Mouse (Mus musculus) CH12.LX (cell line): ENCODE data around the gene Bst1. TPM values are rescaled to one million over a fixed set of nuclear protein-coding genes. Genes with fewer than 3 reads are reported as not detected.

Source experiments
- DNase-seq: peaks from one replicate; pipeline ENCODE4 v3.0.0-alpha.2; 2013; ENCODE audit errors: extremely low read depth
- H3K27ac ChIP-seq: 2 replicates; pipeline ENCODE4 v1.5.1; 2012; ENCODE audit warnings: low read depth, mild to moderate bottlenecking, control low read depth, moderate library complexity; ENCODE audit not compliant: insufficient read depth
- H3K27me3 ChIP-seq: replicated peaks from 2 replicates; pipeline ENCODE3; 2012; ENCODE audit warnings: inconsistent platforms
- H3K36me3 ChIP-seq, 2 experiments: replicated peaks in 1 of 2; 2 replicates each; pipeline versions ENCODE3 to v1.6.1; 2012; ENCODE audit warnings: inconsistent platforms in 1 of 2, low read length in 1 of 2, mild to moderate bottlenecking in 1 of 2, mixed read lengths in 1 of 2, moderate library complexity in 1 of 2; ENCODE audit not compliant: control insufficient read depth in 1 of 2, insufficient read depth in 1 of 2
- H3K4me1 ChIP-seq, 2 experiments: 2 replicates each; pipeline ENCODE4 v1.6.1; 2012; ENCODE audit warnings: inconsistent platforms in 1 of 2, moderate library complexity in 1 of 2; ENCODE audit not compliant: insufficient read depth in 2 of 2, control insufficient read depth in 1 of 2
- H3K4me2 ChIP-seq: 2 replicates; pipeline ENCODE4 v1.6.1; 2012; ENCODE audit warnings: low read depth, mild to moderate bottlenecking, control low read depth; ENCODE audit not compliant: poor library complexity, insufficient read depth, severe bottlenecking
- H3K4me3 ChIP-seq, 3 experiments: fragments of 150-350 bp in 1 of 3; sonication (generic) in 1 of 3; replicated peaks in 1 of 3; 2 replicates each; pipeline versions ENCODE3 to v1.5.1; 2011 to 2012; ENCODE audit warnings: low read depth in 2 of 3, low read length in 2 of 3, mild to moderate bottlenecking in 2 of 3, moderate library complexity in 2 of 3, control low read depth in 1 of 3, improper control_type of control experiment in 1 of 3, inconsistent platforms in 1 of 3, mixed read lengths in 1 of 3; ENCODE audit not compliant: poor library complexity in 1 of 3
- H3K79me2 ChIP-seq: replicated peaks from 2 replicates; pipeline ENCODE4 v1.6.1; 2012; ENCODE audit warnings: mild to moderate bottlenecking, moderate library complexity; ENCODE audit not compliant: control insufficient read depth, poor library complexity, insufficient read depth, severe bottlenecking; ENCODE audit errors: extremely low read depth
- H3K9ac ChIP-seq: 2 replicates; pipeline ENCODE4 v1.6.1; 2012; ENCODE audit warnings: low read depth, mild to moderate bottlenecking, control low read depth, moderate library complexity; ENCODE audit not compliant: insufficient read depth
- H3K9me3 ChIP-seq: replicated peaks from 2 replicates; pipeline ENCODE3; 2012; ENCODE audit warnings: low read length, inconsistent platforms, mixed read lengths
- BHLHE40 ChIP-seq: IDR thresholded peaks from 2 replicates; pipeline ENCODE4 v1.6.1; 2011; ENCODE audit warnings: mild to moderate bottlenecking, low read depth, low read length, improper control_type of control experiment
- CHD1 ChIP-seq: IDR thresholded peaks from 2 replicates; pipeline ENCODE4 v1.6.1; 2012; ENCODE audit warnings: low read depth, low read length, improper control_type of control experiment, inconsistent platforms
- CTCF ChIP-seq, 2 experiments: IDR thresholded peaks in 1 of 2; conservative IDR thresholded peaks in 1 of 2; 2 replicates each; pipeline ENCODE4 v1.5.1; 2011 to 2012; ENCODE audit warnings: low read depth in 2 of 2, low read length in 2 of 2, improper control_type of control experiment in 1 of 2, inconsistent platforms in 1 of 2, mild to moderate bottlenecking in 1 of 2, moderate library complexity in 1 of 2
- ELF1 ChIP-seq: IDR thresholded peaks from 2 replicates; pipeline ENCODE4 v1.6.1; 2014; ENCODE audit warnings: low read depth, mild to moderate bottlenecking, inconsistent platforms, low read length, improper control_type of control experiment
- ETS1 ChIP-seq: conservative IDR thresholded peaks from 2 replicates; pipeline ENCODE4 v1.6.1; 2012; ENCODE audit warnings: low read depth, mild to moderate bottlenecking, inconsistent platforms, low read length, improper control_type of control experiment, moderate library complexity
- GABPA ChIP-seq: IDR thresholded peaks from 2 replicates; pipeline ENCODE4 v1.6.1; 2012; ENCODE audit warnings: low read depth, low read length, improper control_type of control experiment, inconsistent platforms; ENCODE audit not compliant: insufficient replicate concordance
- JUN ChIP-seq: IDR thresholded peaks from 2 replicates; pipeline ENCODE4 v1.6.1; 2011; ENCODE audit warnings: low read depth, mild to moderate bottlenecking, low read length, improper control_type of control experiment, moderate library complexity; ENCODE audit not compliant: insufficient read depth
- JUND ChIP-seq: conservative IDR thresholded peaks from 2 replicates; pipeline ENCODE4 v1.6.1; 2011; ENCODE audit warnings: low read depth, low read length, improper control_type of control experiment
- MAFK ChIP-seq: IDR thresholded peaks from 2 replicates; pipeline ENCODE4 v1.6.1; 2011; ENCODE audit warnings: low read length, improper control_type of control experiment; ENCODE audit not compliant: insufficient replicate concordance
- MAX ChIP-seq: IDR thresholded peaks from 2 replicates; pipeline ENCODE4 v1.6.1; 2011; ENCODE audit warnings: low read length, improper control_type of control experiment
- MAZ ChIP-seq: IDR thresholded peaks from 2 replicates; pipeline ENCODE4 v1.6.1; 2012; ENCODE audit warnings: low read depth, mild to moderate bottlenecking, inconsistent platforms, low read length, improper control_type of control experiment, moderate library complexity
- MEF2A ChIP-seq: IDR thresholded peaks from 2 replicates; pipeline ENCODE4 v1.6.1; 2014; ENCODE audit warnings: low read depth, mild to moderate bottlenecking, inconsistent platforms, low read length, improper control_type of control experiment, borderline replicate concordance
- MXI1 ChIP-seq: IDR thresholded peaks from 2 replicates; pipeline ENCODE4 v1.6.1; 2011; ENCODE audit warnings: mild to moderate bottlenecking, low read depth, low read length, improper control_type of control experiment
- MYC ChIP-seq: IDR thresholded peaks from 2 replicates; pipeline ENCODE4 v1.6.1; 2011; ENCODE audit warnings: low read depth, mild to moderate bottlenecking, improper control_type of control experiment, low read length
- NELFE ChIP-seq: IDR thresholded peaks from 2 replicates; pipeline ENCODE4 v1.6.1; 2011; ENCODE audit warnings: low read depth, low read length, improper control_type of control experiment
- NRF1 ChIP-seq: IDR thresholded peaks from 2 replicates; pipeline ENCODE4 v1.6.1; 2014; ENCODE audit warnings: low read depth, mild to moderate bottlenecking, inconsistent platforms, low read length, improper control_type of control experiment, moderate library complexity
- POLR2AphosphoS2 ChIP-seq: IDR thresholded peaks from 2 replicates; pipeline ENCODE4 v1.6.1; 2011; ENCODE audit warnings: low read depth, low read length, improper control_type of control experiment
- RAD21 ChIP-seq: IDR thresholded peaks from 2 replicates; pipeline ENCODE4 v1.6.1; 2011; ENCODE audit warnings: low read depth, mild to moderate bottlenecking, low read length, improper control_type of control experiment, moderate library complexity
- SIN3A ChIP-seq: IDR thresholded peaks from 2 replicates; pipeline ENCODE4 v1.6.1; 2012; ENCODE audit warnings: low read length, improper control_type of control experiment, inconsistent platforms
- SMC3 ChIP-seq: IDR thresholded peaks from 2 replicates; pipeline ENCODE4 v1.6.1; 2011; ENCODE audit warnings: low read depth, low read length, improper control_type of control experiment
- TCF12 ChIP-seq: IDR thresholded peaks from 2 replicates; pipeline ENCODE4 v1.6.1; 2014; ENCODE audit warnings: low read depth, mild to moderate bottlenecking, inconsistent platforms, low read length, improper control_type of control experiment
- USF2 ChIP-seq: conservative IDR thresholded peaks from 2 replicates; pipeline ENCODE4 v1.6.1; 2011; ENCODE audit warnings: low read depth, low read length, improper control_type of control experiment
- ZKSCAN1 ChIP-seq: IDR thresholded peaks from 2 replicates; pipeline ENCODE4 v1.6.1; 2012; ENCODE audit warnings: low read depth, inconsistent platforms, low read length, improper control_type of control experiment, borderline replicate concordance
- ZMIZ1 ChIP-seq: IDR thresholded peaks from 2 replicates; pipeline ENCODE4 v1.6.1; 2012; ENCODE audit warnings: low read depth, mild to moderate bottlenecking, inconsistent platforms, low read length, improper control_type of control experiment
- ZNF384 ChIP-seq: IDR thresholded peaks from 2 replicates; pipeline ENCODE4 v1.6.1; 2012; ENCODE audit warnings: low read depth, low read length, improper control_type of control experiment, inconsistent platforms
- dilution Hi-C: fragments of 300-500 bp; cut with MboI; formaldehyde crosslinking; loops from 2 replicates; pipeline ENCODE4 v1.14.3; 2020; ENCODE audit warnings: low sequenced_read_pairs; ENCODE audit not compliant: extremely low pct_unique_long_range_greater_than_20kb, extremely low pct_ligation_motif_present
- in situ Hi-C: fragments of 300-500 bp; cut with MboI; formaldehyde crosslinking; loops from 3 replicates; pipeline ENCODE4 v1.14.3; 2019; ENCODE audit warnings: low sequenced_read_pairs, low pct_ligation_motif_present, low pct_unique_long_range_greater_than_20kb, mixed read lengths
- polyA plus RNA-seq: library from polyadenylated mRNA; unstranded; fragments of >175 nt; gene quantifications from 2 replicates; pipeline ENCODE4 v1.2.1, GENCODE M21; 2012; ENCODE audit warnings: low read depth; ENCODE audit not compliant: insufficient read length
- total RNA-seq, 2 experiments: library from RNA; depleted of rRNA; stranded (reverse); fragments of 300-350 nt in 1 of 2; fragments of >200 nt in 1 of 2; gene quantifications; 2 replicates each; pipeline ENCODE4 v1.2.3; 2012 to 2014

Gene Bst1
- total and polyA plus RNA-seq, 3 experiments: 1.9 to 9.9 (median 4.8) TPM

DNA sequence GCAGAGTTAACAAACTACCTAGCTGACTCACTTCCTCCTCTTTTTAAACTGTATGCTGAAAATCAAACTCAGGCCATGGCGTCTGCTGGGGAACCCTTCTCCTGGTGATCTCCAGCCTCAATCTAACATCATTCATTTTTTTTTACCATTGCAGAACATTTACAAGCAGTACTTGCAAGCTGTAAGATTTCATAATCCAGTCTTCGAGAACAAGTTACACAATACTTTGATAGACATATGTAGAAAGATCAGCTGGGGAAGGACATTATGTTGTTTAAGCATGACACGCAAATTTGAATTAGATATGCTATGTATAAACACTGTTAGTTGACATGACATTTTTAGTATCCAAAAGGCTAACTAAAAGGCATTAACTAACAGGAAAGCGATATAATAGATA, 16.9 kb upstream of the Bst1 start:
- Histone ChIP-seq H3K4me1 (no peaks in the 10 kb centered on the region), H3K36me3 (no peaks in the 10 kb centered on the region), H3K79me2 (no peaks in the 10 kb centered on the region), H3K9ac (no peak overlapping the region), H3K27ac (no peak overlapping the region), H3K9me3 (peaks cover 3% of the 10 kb centered on the region), H3K27me3 (no peaks in the 10 kb centered on the region), H3K4me3 (no peak overlapping the region), H3K4me2 (no peak overlapping the region)
- DNase-seq: no peak
- TF ChIP-seq TCF12 (no peak), MEF2A (no peak), USF2 (no peak), MAFK (no peak), MXI1 (no peak), GABPA (no peak), ZNF384 (no peak), ZMIZ1 (no peak), NRF1 (no peak), ETS1 (no peak), NELFE (no peak), SMC3 (no peak), POLR2AphosphoS2 (no peak), CHD1 (no peak), JUND (no peak), BHLHE40 (no peak), JUN (no peak), ZKSCAN1 (no peak)
- dilution Hi-C loops: no loop called here
- in situ Hi-C loops: no loop called here

DNA sequence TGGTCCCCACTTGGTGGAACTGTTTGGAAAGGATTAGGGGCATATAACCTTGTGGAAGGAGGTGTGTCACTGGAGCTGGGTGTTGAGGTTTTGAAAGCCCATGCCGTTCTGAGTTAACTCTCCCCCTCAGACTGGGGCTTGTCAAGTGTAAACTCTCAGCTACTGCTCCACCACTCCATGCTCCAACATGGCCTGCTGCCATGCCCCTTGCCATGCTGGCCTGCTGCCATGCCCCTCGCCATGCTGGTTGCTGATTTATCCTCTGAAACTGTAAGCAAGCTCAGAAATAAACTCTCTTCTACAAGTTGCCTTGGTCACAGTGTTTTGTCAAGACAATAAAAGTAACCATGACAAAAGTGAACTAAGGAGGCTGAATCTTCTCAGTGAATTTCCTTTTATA, 13.3 kb upstream of the Bst1 start:
- DNase-seq: no peak
- in situ Hi-C loops: no loop called here
- Histone ChIP-seq H3K9me3 (peaks cover 3% of the 10 kb centered on the region), H3K36me3 (no peaks in the 10 kb centered on the region), H3K79me2 (no peaks in the 10 kb centered on the region), H3K4me3 (no peak overlapping the region), H3K4me2 (no peak overlapping the region), H3K4me1 (no peaks in the 10 kb centered on the region), H3K9ac (no peak overlapping the region), H3K27me3 (no peaks in the 10 kb centered on the region), H3K27ac (no peak overlapping the region)
- TF ChIP-seq ELF1 (no peak), MAZ (no peak), NRF1 (no peak), MEF2A (no peak), RAD21 (no peak), CHD1 (no peak), ZKSCAN1 (no peak), JUND (no peak), ETS1 (no peak), SIN3A (no peak), NELFE (no peak), ZNF384 (no peak), CTCF (conservative IDR thresholded peaks at IDR 0.05 in 1 of 2, IDR thresholded peaks at IDR 0.05 in 1 of 2; ENCODE audit: low read depth in 2 of 2, low read length in 2 of 2) (no peak), MYC (no peak), MAX (no peak), ZMIZ1 (no peak)
- dilution Hi-C loops: no loop called here
